Mouse (Mus musculus) cerebellum, postnatal 4 days (tissue): ENCODE data around the gene Grip2.

Experiments
- DNase-seq, 2 experiments: peaks; one replicate each; pipeline ENCODE4 v3.0.0; 2022; ENCODE audit warnings: low spot score in 2 of 2, mixed read lengths in 1 of 2

Grip2 gene

DNA sequence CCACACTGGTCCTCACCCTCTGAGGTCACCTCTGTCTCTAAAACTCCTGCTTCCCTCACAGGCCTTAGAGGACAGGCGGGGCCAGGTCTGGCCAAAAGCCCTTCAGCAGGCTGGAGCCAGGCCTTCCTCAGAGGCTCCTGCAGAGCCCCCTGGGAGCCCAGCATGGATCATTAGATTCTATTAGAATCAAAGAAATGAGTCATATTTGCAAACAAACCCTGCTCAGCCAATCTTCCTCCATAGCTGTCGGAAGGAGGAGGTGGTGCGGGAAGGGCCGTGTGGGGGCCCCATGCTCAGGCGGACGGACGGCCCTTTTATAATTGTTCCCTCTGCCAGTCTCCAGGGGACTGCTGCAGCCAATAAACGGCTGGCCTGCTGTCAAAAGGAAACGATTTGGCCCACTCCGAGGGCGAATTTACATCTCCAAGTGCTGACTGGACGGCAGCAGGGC lies 97.3 kb downstream of the Grip2 start:
- DNase-seq, result peak; percentile 44 to 76

DNA sequence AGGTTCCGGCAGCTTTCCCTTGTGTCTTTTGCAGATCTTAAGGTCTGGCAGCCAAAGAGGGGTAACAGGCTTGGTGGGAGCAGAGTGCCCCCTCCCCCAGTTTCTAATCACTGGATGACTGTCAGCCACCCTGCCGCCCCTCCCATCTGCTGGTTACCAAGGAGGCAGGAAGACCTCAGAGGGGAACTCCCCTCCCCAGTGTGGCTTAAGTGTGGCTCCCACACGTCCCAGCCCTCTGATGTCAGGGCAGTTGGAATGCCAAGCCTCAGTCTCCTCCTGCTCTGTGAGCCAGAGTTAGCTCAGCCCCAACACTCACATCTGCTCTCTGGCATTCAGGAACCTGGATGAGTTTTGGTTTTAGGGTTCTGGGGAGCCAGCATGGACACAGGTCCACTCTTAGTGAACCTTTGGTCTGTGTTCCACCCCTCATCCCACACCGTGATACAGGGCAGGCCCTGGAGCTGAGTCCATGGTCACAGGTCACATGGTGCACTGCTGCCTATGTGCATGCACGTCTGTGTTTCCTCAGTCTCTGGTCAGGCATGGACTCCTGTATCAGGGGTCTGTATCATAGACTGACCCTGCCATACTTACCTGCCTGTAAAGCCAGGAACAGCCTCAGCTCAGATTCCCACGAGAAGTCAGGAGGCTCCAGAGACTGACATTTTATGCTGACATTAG lies 98.0 kb downstream of the Grip2 start:
- DNase-seq, result no peak

DNA sequence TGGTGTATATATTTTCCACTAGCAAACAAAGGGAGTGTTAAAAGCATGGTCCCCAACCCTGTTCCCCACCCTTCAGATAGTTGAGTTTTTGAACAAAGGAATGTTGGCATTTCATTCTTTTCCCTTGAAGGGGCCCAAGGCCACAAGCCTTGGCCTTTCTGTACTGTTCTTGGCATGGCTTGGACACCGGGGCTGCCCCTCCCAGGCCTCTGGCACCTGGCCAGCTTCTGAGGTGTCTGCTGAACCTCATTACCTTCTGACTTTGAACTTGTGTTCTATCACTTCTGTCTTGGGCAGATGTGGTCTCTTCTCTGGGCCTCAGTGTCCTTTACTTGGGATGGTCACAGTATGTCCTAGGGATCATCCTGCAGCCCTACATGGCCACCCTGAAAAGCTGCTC lies 99.7 kb downstream of the Grip2 start:
- DNase-seq, result no peak

DNA sequence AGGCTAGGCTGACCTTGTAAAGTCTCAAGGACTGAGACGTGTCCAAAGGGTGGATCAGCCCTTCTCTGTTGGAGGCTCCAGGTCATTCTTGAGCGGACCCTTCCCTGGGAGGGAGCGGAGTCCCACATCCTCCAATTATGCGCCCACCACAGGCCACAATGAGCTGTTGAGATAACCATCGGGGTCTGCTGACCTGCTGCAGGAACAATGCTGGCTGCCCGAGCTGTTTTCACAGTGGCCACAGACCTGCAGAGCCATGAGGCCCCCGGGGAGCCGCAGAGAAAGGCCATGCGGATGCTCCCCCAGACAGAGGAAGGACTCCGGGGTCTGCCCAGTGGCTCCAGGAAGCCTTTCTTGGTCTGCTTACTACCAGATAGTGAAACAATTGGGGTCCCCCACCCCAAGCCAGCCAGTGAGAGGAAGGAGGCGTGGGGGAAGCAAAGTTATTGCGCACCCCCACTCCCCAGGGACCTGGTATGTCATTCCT lies 105.8 kb downstream of the Grip2 start:
- no peak for DNase-seq

DNA sequence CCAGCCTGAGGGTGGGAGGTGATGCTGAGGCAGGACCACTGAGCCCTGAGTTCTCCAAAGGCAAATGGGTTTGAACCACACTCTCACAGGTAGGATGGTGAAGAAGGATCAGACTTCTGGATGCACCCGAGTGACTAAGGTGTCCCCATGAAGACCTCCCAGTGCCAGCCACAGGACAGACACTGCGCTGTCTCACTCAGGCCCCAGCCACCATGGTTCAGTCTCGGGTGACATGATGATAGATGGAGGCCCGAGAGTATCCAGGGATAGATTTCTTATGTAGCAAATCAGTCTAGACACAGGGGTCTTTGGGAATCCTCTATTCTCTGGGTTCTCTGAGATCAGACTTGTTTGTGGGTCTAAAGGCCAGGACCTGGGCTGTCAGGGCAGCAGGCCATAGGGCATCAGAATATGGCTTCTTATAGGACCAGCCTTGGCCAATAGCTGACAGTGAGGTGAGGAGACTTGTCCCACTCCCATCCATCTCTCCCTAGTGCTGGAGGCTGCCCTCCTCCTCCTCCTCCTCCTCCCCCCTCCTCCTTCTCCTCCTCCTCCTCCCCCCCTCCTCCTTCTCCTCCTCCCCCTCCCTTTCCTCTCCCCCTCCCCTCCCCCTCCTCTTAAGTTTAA lies 106.3 kb downstream of the Grip2 start:
- DNase-seq, result no peak

DNA sequence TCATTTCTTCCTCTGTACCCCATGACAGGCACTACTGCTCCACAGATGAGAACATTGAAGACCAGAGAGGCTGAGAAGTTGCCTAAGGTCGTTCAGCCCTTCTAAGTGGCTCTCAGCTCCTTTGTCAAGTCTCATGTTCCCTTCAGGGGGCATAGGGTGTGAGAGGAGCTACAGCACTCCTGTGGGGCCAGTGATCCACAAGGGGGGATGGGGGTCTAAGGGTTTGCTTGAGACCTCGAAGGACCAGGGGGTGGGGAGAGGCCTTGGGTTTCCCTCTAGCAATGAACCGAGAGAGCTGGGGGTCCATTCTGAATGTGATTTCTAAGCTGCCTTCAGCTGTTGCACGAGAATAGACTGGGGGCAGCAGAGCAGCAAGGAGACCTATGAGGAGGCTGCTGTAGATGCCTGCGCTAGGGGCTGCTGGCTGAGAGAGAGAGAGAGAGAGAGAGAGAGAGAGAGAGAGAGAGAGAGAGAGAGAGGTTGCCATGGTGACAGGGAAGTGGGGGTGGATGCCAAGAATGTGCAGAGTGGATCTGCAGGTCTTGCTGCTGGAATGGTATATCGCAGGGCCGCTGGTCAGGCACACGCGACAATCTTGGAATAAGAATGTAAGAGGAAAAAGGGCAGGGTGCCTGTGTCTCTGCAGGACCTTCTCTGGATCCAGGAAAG lies 107.1 kb downstream of the Grip2 start:
- DNase-seq, result peak in 1 of 2 experiments; percentile 57

DNA sequence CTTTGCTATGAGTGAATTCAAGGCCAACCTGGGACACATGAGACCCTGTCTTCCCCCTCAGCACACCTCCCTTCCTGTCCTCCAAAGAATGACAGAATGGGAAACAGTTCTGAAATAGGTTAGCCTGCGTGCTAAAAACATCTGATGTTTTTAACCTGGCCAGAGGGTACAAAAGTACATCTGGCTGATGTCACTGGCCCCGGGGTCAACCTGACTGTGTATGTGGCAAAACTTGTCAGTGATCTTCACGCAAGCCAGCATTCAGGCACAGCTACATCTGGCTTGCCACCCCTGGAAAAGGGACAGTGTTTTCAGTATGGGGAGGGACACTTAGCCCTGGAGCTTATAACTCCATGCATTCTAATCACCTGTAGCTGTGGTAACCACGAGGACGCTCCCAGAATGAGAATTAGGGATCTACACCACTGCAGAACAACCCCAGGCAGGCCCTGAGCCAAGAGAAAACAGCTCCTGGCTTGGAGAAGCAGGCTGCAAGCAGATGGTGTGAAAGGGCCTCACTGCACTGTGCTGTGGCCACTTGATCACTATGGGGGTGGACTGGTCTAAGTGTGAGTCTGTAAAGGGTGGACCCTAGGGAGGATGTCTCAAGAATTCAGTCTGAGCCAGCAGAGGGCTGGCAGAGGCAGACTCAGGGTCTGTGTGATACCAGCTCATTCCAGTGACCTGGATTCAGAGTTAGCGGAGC lies 107.9 kb downstream of the Grip2 start:
- DNase-seq, result peak in 1 of 2 experiments; percentile 55

DNA sequence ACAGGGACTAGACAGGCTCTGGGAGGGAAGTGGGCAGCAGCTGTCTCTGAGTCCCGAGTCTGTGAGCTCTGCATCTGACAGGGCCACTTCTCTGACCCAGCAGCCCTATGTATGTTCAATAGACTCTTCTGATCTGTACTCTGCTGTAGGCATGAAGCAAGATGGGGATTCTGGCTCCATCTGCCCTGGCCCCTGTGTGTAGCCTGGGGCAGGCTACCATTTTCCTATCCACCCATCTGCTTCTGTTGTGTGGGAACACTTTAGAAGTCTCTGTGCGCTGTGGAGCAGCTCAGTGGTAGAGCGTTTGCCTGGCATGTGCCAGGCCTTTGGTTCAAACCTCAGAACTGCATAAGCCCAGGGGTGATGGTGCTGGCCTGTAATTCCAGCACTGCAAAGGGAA lies 108.4 kb downstream of the Grip2 start:
- no peak for DNase-seq

DNA sequence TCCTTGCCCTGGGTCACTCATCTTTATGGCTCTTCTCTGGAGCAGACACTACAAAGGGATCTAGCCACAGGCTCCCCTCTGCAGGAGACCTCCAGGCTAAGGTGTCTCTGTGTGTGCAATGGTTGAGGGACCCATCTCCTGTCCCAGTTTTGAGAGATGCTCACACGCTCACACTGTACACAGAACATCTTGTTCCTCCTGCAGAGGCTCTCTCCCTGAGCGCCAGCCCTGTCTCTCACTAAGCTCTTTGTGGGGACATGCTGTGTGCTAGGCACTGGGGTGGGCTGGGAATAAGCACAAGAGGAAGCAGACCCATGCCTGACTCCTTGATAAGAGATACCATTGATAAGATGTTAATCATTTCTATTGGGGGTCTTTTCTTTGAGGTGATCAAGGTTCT lies 109.0 kb downstream of the Grip2 start:
- DNase-seq, result no peak

DNA sequence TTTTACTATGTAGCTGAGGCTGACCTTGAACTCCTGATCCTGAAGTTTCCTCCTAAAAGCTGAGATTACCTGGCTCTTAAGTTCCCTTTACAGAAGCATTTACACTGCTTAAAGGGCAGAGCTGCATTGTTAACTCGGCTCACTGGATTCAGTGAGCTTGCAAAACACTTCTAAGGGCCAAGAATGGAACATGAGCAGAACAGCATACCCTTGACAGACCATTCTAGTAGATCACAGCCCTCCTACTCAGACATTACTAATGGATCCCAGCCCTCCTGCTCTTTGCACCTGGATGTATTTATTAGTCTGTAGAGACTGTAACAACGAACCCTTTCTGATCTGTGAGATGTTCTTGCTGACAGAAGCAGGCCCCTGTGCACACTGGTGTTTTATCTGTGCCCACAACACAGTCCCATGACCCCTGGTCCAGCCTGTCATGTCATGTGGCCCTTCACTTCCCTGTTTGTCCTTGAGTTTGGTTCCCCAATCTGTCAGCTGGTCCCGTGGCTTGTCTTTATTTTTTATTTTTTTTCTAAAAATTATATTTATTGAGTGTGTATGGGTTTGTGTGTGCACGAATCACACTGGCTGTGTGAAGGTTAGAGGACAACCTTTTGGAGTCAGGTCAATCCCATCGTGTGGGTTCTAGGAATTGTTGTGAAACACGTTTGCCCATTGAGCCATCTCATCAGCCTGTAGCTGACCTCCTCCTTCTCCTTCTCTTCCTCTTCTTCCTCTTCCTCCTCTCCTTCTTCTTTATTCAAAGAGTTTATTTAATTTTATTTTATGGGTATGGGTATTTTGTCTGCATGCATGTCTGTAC lies 110.9 kb downstream of the Grip2 start:
- DNase-seq, result no peak

DNA sequence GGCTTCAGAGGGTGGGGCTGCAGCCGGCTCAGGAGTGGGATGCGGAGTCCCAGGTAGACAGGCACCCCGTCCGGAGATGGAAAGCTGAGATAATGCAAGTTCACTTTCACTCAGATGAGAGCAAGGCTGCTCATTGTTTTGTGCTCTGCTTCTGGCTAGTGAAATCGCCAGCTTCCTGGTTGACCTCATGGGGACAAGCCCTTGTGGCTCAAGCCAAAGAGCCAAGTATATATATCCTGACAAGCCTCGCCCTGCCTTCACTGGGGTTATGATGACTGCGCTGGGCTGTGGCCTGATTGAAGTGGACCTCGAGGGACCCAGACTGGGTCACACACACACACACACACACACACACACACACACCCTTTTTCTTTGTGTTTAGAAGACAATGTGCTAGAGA lies 112.0 kb downstream of the Grip2 start:
- no peak for DNase-seq

DNA sequence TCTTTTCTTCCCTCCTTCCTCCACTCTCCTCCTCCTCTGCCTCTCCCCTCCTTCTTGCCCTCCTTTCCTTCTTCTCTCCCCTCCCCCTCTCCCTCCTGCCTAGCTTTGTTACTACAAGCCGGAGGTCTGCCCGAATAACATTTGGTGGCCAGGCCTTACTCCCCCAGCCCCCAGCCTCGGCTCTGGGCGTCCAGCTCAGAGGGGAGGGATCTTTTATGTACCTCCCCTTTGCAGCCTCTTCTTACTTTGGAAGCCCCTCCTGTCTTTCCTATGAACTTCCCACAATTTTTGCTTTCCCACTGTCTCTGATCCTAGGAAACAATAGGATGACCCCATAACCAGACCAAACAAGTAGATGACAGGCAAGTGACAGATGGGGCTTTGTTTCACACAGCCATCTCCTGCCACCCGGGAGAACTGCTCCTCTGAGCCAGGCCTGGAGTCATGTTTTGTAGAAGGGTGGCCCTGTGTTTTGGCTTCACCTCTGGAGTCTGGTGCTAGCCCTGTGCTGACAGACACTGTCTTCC lies 113.6 kb downstream of the Grip2 start:
- no peak for DNase-seq

DNA sequence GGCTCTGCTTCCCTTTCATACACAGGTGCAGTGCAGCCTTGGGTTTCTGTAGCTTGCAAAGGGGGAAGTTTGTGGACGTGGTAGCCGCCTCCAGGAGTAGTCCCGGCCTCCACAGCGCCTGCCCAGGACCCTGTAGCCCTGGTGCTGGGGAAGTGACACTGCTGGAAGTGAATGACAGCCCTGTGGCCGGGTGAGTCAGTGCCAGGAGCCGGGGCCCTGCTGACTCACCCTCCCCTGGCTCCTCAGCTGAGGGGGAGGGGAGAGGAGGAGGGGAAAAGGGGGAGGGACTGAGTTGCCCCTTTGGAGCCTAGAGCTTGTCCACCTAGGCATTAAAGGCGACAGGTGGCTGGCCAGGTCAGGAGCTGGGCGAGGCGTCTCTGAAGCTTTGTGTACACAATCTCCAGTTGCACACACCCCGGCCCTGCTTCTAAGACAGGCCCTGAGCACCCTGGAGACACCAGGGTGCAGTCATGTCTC lies 114.2 kb downstream of the Grip2 start:
- DNase-seq, result no peak

DNA sequence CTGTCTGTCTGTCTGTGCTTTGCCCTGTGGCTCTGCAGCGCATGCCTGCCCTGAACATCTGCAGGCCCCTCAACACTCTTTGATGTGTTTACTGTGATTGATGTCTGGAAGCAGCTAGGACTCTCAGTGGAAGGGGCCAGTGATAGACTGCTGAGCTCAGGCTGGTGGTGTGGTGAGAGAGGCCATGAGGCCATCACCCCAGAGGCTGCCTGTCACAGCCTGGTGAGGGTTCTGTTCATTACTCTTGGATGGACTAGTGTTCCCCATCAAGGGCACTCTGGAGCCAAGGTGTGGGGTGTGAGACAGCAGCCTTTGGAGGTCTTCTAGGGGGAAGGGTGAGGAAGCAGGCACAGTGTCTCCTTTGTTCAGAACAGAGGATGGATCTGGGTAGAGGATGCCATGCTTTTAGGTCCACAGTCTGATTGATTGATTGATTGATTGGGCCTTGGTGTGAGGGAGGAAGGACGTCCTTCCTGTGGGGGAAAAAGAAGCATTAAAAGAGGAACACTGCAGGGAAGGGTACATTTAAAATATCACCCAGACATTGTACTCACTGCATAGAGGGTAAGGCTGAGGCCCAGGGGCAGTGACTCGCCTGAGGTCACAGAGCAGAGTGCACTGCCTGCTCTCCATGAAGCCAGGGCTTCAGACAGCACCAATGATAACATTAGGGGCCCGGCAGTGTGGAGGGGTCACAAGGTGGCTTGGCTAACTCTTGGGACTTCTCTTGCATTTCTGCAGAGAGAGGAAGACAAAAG lies 114.8 kb downstream of the Grip2 start:
- DNase-seq, result no peak
